Mouse (Mus musculus) embryonic facial prominence, embryonic 15.5 days (tissue): Measurements from ENCODE around the gene Naa35. TPM values are rescaled to one million over a fixed set of nuclear protein-coding genes. Genes with fewer than 3 reads are reported as not detected.
A peak's percentile ranks its signal among the peaks of the same experiment; 100 is the strongest.

ENCODE experiments used
- ATAC-seq: fragments of 200-750 bp; cut with Nextera tagmentation; 2 replicates; pipeline ENCODE4 v1.8.0; 2017; ENCODE audit warnings: low read depth, moderate TSS enrichment; ENCODE audit not compliant: insufficient number of reproducible peaks, low FRiP score, low TSS enrichment
- H3K27ac ChIP-seq: fragments of 300-500 bp; sonication (generic); replicated peaks from 2 replicates; pipeline ENCODE4 v1.5.1; 2015; ENCODE audit warnings: mild to moderate bottlenecking, inconsistent platforms
- H3K27me3 ChIP-seq: fragments of 300-500 bp; sonication (generic); 2 replicates; pipeline ENCODE4 v1.6.1; 2015; ENCODE audit warnings: inconsistent platforms
- H3K36me3 ChIP-seq: fragments of 300-500 bp; sonication (generic); 2 replicates; pipeline ENCODE4 v1.6.1; 2015; ENCODE audit warnings: mild to moderate bottlenecking, inconsistent platforms
- H3K4me1 ChIP-seq: fragments of 300-500 bp; sonication (generic); 2 replicates; pipeline ENCODE4 v1.6.1; 2015; ENCODE audit warnings: inconsistent platforms
- H3K4me2 ChIP-seq: fragments of 300-500 bp; sonication (generic); replicated peaks from 2 replicates; pipeline ENCODE4 v1.6.1; 2015; ENCODE audit warnings: mild to moderate bottlenecking, inconsistent platforms
- H3K4me3 ChIP-seq: fragments of 300-500 bp; sonication (generic); replicated peaks from 2 replicates; pipeline ENCODE4 v1.5.1; 2015; ENCODE audit warnings: mild to moderate bottlenecking, inconsistent platforms
- H3K9ac ChIP-seq: fragments of 300-500 bp; sonication (generic); 2 replicates; pipeline ENCODE4 v1.6.1; 2015; ENCODE audit warnings: inconsistent platforms
- H3K9me3 ChIP-seq: fragments of 300-500 bp; sonication (generic); replicated peaks from 2 replicates; pipeline ENCODE4 v1.6.1; 2016; ENCODE audit warnings: inconsistent platforms
- WGBS: fragments of 180-500 bp; shearing (Covaris S2); methylation state at CpG from one replicate; pipeline ENCODE4 v1.1.7; 2015; 5-methylcytosine and 5-hydroxymethylcytosine counted together
- polyA plus RNA-seq: library from polyadenylated mRNA; unstranded; fragments of >200 nt; fragmentation: Nextera tagmentation; extraction: Ambion mirVana; gene quantifications from 2 replicates; pipeline ENCODE4 v1.2.1, GENCODE M21; 2015

The Naa35 gene
- polyA plus RNA-seq, 1 experiment from 2014 or later: 92.9 TPM

GRCm38 (mm10) chr13:59671521-59671920 is 86.5 kb downstream of the Naa35 start:
- H3K9me3 ChIP-seq: no peaks in the 10 kb centered on the region
- H3K27me3 ChIP-seq: no peaks in the 10 kb centered on the region
- ATAC-seq: no peak
- H3K36me3 ChIP-seq: no peaks in the 10 kb centered on the region
- no peak overlapping the region for H3K4me3 ChIP-seq
- H3K4me2 ChIP-seq: no peak overlapping the region
- 72% methylated on average over 2 of the region's 2 CpGs for WGBS
- H3K4me1 ChIP-seq: peaks cover 16% of the 10 kb centered on the region
- H3K9ac ChIP-seq: no peak overlapping the region
- H3K27ac ChIP-seq: no peak overlapping the region

- no peak overlapping the region for H3K4me2 ChIP-seq
- ATAC-seq: no peak
- no peak overlapping the region for H3K27ac ChIP-seq
- WGBS: 58% methylated on average over 6 of the region's 6 CpGs
- H3K9me3 ChIP-seq: no peaks in the 10 kb centered on the region
- peaks cover 16% of the 10 kb centered on the region for H3K4me1 ChIP-seq
- no peaks in the 10 kb centered on the region for H3K36me3 ChIP-seq
- H3K4me3 ChIP-seq: no peak overlapping the region
- H3K9ac ChIP-seq: no peak overlapping the region
- H3K27me3 ChIP-seq: no peaks in the 10 kb centered on the region
Measured at GRCm38 (mm10) chr13:59672248-59672647, 87.2 kb downstream of the Naa35 start.

- H3K4me3 ChIP-seq: no peak overlapping the region
- no peaks in the 10 kb centered on the region for H3K36me3 ChIP-seq
- peaks cover 16% of the 10 kb centered on the region for H3K4me1 ChIP-seq
- no peak overlapping the region for H3K4me2 ChIP-seq
- no peak overlapping the region for H3K27ac ChIP-seq
- no peaks in the 10 kb centered on the region for H3K9me3 ChIP-seq
- H3K27me3 ChIP-seq: no peaks in the 10 kb centered on the region
- WGBS: 38% methylated on average over 7 of the region's 7 CpGs
- no peak overlapping the region for H3K9ac ChIP-seq
- ATAC-seq: no peak
Measured at GRCm38 (mm10) chr13:59673597-59673996, 88.5 kb downstream of the Naa35 start.

- Histone ChIP-seq H3K27me3 (no peaks in the 10 kb centered on the region), H3K9ac (no peak overlapping the region)
Measured at GRCm38 (mm10) chr13:59674215-59674614, 89.2 kb downstream of the Naa35 start.

GRCm38 (mm10) chr13:59674761-59675150 is 89.7 kb downstream of the Naa35 start:
- H3K9me3 ChIP-seq: no peaks in the 10 kb centered on the region
- H3K4me2 ChIP-seq: peak overlapping the region; percentile 75
- 2% methylated on average over 13 of the region's 13 CpGs for WGBS
- no peak for ATAC-seq
- H3K4me3 ChIP-seq: peak overlapping the region; percentile 77
- H3K36me3 ChIP-seq: no peaks in the 10 kb centered on the region
- peak overlapping the region; percentile 21; the same call in 1 of the 2 replicates for H3K9ac ChIP-seq
- H3K27me3 ChIP-seq: no peaks in the 10 kb centered on the region
- H3K4me1 ChIP-seq: peaks cover 16% of the 10 kb centered on the region
- H3K27ac ChIP-seq: peak overlapping the region; percentile 72; the same call in 1 of the 2 replicates

More at GRCm38 (mm10) chr13:59674215-59674614, 89.2 kb downstream of the Naa35 start:
- Histone ChIP-seq H3K9me3 (no peaks in the 10 kb centered on the region), H3K27ac (no peak overlapping the region), H3K36me3 (no peaks in the 10 kb centered on the region), H3K4me2 (peak overlapping the region; percentile 75), H3K4me1 (peaks cover 16% of the 10 kb centered on the region), H3K4me3 (peak overlapping the region; percentile 77)
- WGBS: 26% methylated on average over 3 of the region's 3 CpGs
- no peak for ATAC-seq

- ATAC-seq: peak; percentile 87
- Histone ChIP-seq H3K4me1 (peaks cover 16% of the 10 kb centered on the region), H3K4me3 (peak within 1 kb of the TSS; percentile 77), H3K4me2 (peak within 1 kb of the TSS; percentile 75), H3K27me3 (no peaks in the 10 kb centered on the region), H3K9ac (peak within 1 kb of the TSS; percentile 72), H3K27ac (peak within 1 kb of the TSS; percentile 72), H3K9me3 (no peaks in the 10 kb centered on the region), H3K36me3 (no peaks in the 10 kb centered on the region)
- under 1% methylated on average over 57 of the region's 61 CpGs for WGBS
Measured at GRCm38 (mm10) chr13:59675151-59676011, 90.3 kb downstream of the Naa35 start, which contains the start of gene Golm1. Gene Golm1 (minus strand): TSS chr13:59675811.

GRCm38 (mm10) chr13:59676316-59677229 is 91.5 kb downstream of the Naa35 start:
- Histone ChIP-seq H3K27me3 (no peaks in the 10 kb centered on the region), H3K36me3 (no peaks in the 10 kb centered on the region), H3K4me2 (no peak overlapping the region), H3K4me3 (no peak overlapping the region), H3K4me1 (peaks cover 16% of the 10 kb centered on the region), H3K9ac (no peak overlapping the region), H3K9me3 (no peaks in the 10 kb centered on the region), H3K27ac (no peak overlapping the region)
- ATAC-seq: no peak
- WGBS: 66% methylated on average over 12 of the region's 12 CpGs

- no peaks in the 10 kb centered on the region for H3K36me3 ChIP-seq
- WGBS: 49% methylated on average over 4 of the region's 4 CpGs
- ATAC-seq: no peak
Measured at GRCm38 (mm10) chr13:59679306-59679705, 94.2 kb downstream of the Naa35 start.

GRCm38 (mm10) chr13:59679908-59680307 is 94.8 kb downstream of the Naa35 start:
- no peaks in the 10 kb centered on the region for H3K9me3 ChIP-seq
- no peaks in the 10 kb centered on the region for H3K4me1 ChIP-seq

More at GRCm38 (mm10) chr13:59679306-59679705, 94.2 kb downstream of the Naa35 start:
- Histone ChIP-seq H3K4me2 (no peak overlapping the region), H3K9me3 (no peaks in the 10 kb centered on the region), H3K27me3 (0 out of 2 replicates have a peak, but pooled peaks cover 2% of the 10 kb centered on the region), H3K27ac (no peak overlapping the region), H3K4me1 (peaks cover 6% of the 10 kb centered on the region), H3K9ac (no peak overlapping the region), H3K4me3 (no peak overlapping the region)

GRCm38 (mm10) chr13:59682629-59683028 is 97.6 kb downstream of the Naa35 start:
- H3K4me1 ChIP-seq: no peaks in the 10 kb centered on the region
- no peaks in the 10 kb centered on the region for H3K9me3 ChIP-seq
- no peak overlapping the region for H3K9ac ChIP-seq
- H3K36me3 ChIP-seq: no peaks in the 10 kb centered on the region
- 28% methylated on average over 7 of the region's 7 CpGs for WGBS
- H3K27ac ChIP-seq: no peak overlapping the region
- no peak overlapping the region for H3K4me3 ChIP-seq
- H3K4me2 ChIP-seq: no peak overlapping the region
- H3K27me3 ChIP-seq: 0 out of 2 replicates have a peak, but pooled peaks cover 2% of the 10 kb centered on the region
- no peak for ATAC-seq

More at GRCm38 (mm10) chr13:59679908-59680307, 94.8 kb downstream of the Naa35 start:
- no peak overlapping the region for H3K9ac ChIP-seq
- no peak overlapping the region for H3K27ac ChIP-seq
- no peak for ATAC-seq
- no peak overlapping the region for H3K4me2 ChIP-seq
- 58% methylated on average over 4 of the region's 4 CpGs for WGBS
- H3K27me3 ChIP-seq: 0 out of 2 replicates have a peak, but pooled peaks cover 2% of the 10 kb centered on the region
- H3K36me3 ChIP-seq: no peaks in the 10 kb centered on the region
- no peak overlapping the region for H3K4me3 ChIP-seq

- Histone ChIP-seq H3K27ac (no peak overlapping the region), H3K4me1 (no peaks in the 10 kb centered on the region), H3K4me2 (no peak overlapping the region), H3K9me3 (no peaks in the 10 kb centered on the region), H3K36me3 (no peaks in the 10 kb centered on the region), H3K4me3 (no peak overlapping the region), H3K27me3 (0 out of 2 replicates have a peak, but pooled peaks cover 2% of the 10 kb centered on the region), H3K9ac (no peak overlapping the region)
- no peak for ATAC-seq
- 76% methylated on average over 3 of the region's 3 CpGs for WGBS
Measured at GRCm38 (mm10) chr13:59685236-59685635, 100.2 kb downstream of the Naa35 start.
